10 mouse cellular contexts compared by ENCODE assay signal in the genomic region with DNA sequence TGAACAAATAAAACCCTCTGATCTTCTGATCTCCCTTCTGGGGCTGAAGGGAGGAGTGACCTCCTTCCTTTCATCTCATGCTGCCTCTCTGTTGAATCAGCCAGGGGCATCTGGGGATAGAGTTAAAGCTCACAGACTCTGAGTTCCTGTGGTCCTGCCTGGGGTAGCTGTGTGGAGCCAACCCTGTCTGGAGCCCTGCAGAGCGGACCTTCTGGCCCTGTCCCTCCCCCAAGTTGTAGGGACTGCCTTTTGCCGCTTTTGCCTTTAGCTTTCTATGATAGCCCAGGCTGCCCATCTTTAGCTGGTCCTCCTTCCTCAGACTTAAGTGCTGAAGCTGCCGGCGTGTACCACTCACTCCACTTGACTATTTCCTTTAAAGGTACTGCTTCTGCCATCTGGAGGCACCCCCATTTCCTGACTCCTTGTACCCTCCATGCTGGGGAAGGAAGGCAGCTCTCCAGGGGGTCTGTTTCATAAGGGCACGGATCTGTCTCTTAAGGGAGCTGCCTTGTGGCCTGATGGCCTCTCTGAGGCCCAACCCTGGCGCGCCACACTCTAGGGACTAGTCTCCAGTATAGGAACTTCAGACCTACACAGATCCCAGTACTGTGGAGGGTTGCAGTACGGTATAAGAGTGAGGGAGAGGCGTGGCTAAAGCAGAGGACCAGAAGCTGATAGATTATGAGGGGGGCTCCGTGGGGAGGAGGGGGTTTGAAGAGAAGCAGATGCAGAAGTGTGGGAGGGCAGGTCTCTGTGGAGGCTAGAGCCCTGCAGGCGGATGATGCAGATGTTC.
A peak's percentile ranks its signal among the peaks of the same experiment; 100 is the strongest.
DNase-seq lines count a peak whose midpoint lies in the region; ATAC-seq lines count a peak whose summit lies in the region.
"Had no signal": no experiment of that assay in that cellular context is flagged by ENCODE, and none has a peak within 500 bp of the region (broad histone marks: within the 10 kb centered on the region; RNA-seq: fewer than 3 reads in every experiment).

No protein-coding gene starts in this region.

- H3K4me2 ChIP-seq in hindbrain, embryonic 15.5 days, result no peak overlapping the region
- no peak overlapping the region for H3K4me2 ChIP-seq in limb, embryonic 13.5 days (replicated peaks)
- H3K4me2 ChIP-seq: hindbrain, embryonic 13.5 days; lung, embryonic 15.5 days had no signal

- DNase-seq in hindbrain, embryonic 10.5 days (ENCODE audit: low spot score), result no peak
- peak; percentile 9 for DNase-seq in ZHBTc4 (ENCODE audit: low read depth, low spot score)
- DNase-seq in cerebellum, adult 9-11 months, result peak; percentile 50
- no peak for DNase-seq in adrenal gland, adult 8-10 months
- no peak for DNase-seq in heart, postnatal 14 days
- DNase-seq in lung, postnatal 4 days, result no peak

- H3K36me3 ChIP-seq in hindbrain, embryonic 15.5 days, result no peaks in the 10 kb centered on the region
- H3K36me3 ChIP-seq in hindbrain, embryonic 10.5 days, result no peaks in the 10 kb centered on the region
- no peaks in the 10 kb centered on the region for H3K36me3 ChIP-seq in limb, embryonic 13.5 days
- H3K36me3 ChIP-seq: hindbrain, embryonic 13.5 days; lung, embryonic 15.5 days had no signal

- H3K27ac ChIP-seq in hindbrain, embryonic 15.5 days (replicated peaks), result no peak overlapping the region
- H3K27ac ChIP-seq in hindbrain, embryonic 10.5 days, result no peak overlapping the region; the same call in 1 of the 2 replicates
- H3K27ac ChIP-seq in limb, embryonic 13.5 days, result 0 out of 2 replicates have a peak overlapping the region, but pooled peaks have one; percentile 22
- H3K27ac ChIP-seq: hindbrain, embryonic 13.5 days had no signal

- no peaks in the 10 kb centered on the region for H3K27me3 ChIP-seq in hindbrain, embryonic 15.5 days
- H3K27me3 ChIP-seq in hindbrain, embryonic 10.5 days (ENCODE audit: insufficient read depth, poor library complexity, severe bottlenecking), result no peaks in the 10 kb centered on the region
- H3K27me3 ChIP-seq in limb, embryonic 13.5 days, result no peaks in the 10 kb centered on the region
- H3K27me3 ChIP-seq: hindbrain, embryonic 13.5 days; lung, embryonic 15.5 days had no signal

- 69% methylated on average over 11 of the region's 11 CpGs for WGBS in hindbrain, embryonic 15.5 days
- 74% methylated on average over 11 of the region's 11 CpGs for WGBS in hindbrain, embryonic 10.5 days
- WGBS in limb, embryonic 13.5 days, result 59% methylated on average over 11 of the region's 11 CpGs

- H3K9me3 ChIP-seq in hindbrain, embryonic 15.5 days, result no peaks in the 10 kb centered on the region
- H3K9me3 ChIP-seq in hindbrain, embryonic 10.5 days, result no peaks in the 10 kb centered on the region
- no peaks in the 10 kb centered on the region for H3K9me3 ChIP-seq in limb, embryonic 13.5 days
- H3K9me3 ChIP-seq: hindbrain, embryonic 13.5 days; lung, embryonic 15.5 days had no signal

- 0 out of 2 replicates have a peak, but pooled peaks have one; percentile 31 for ATAC-seq in hindbrain, embryonic 15.5 days (ENCODE audit: low FRiP score, low read depth)
- no peak for ATAC-seq in limb, embryonic 13.5 days (ENCODE audit: low FRiP score, low read depth)

- intact Hi-C loops in heart, postnatal 14 days (cut with DNase I), result loop anchor here (1.0 to 5.0 kb wide), 2 partner anchors 74 to 151 kb away; no protein-coding TSS in a partner anchor

- no peak overlapping the region for H3K9ac ChIP-seq in hindbrain, embryonic 15.5 days
- H3K9ac ChIP-seq in limb, embryonic 13.5 days, result no peak overlapping the region
- H3K9ac ChIP-seq: hindbrain, embryonic 13.5 days; lung, embryonic 15.5 days had no signal

- peaks cover 10% of the 10 kb centered on the region for H3K4me1 ChIP-seq in hindbrain, embryonic 15.5 days (replicated peaks)
- peaks cover 4% of the 10 kb centered on the region; the same call in 1 of the 2 replicates for H3K4me1 ChIP-seq in hindbrain, embryonic 10.5 days (replicated peaks)
- H3K4me1 ChIP-seq in limb, embryonic 13.5 days, result peaks cover 19% of the 10 kb centered on the region

- no peak overlapping the region for H3K4me3 ChIP-seq in hindbrain, embryonic 15.5 days
- H3K4me3 ChIP-seq in hindbrain, embryonic 10.5 days, result no peak overlapping the region
- H3K4me3 ChIP-seq in limb, embryonic 13.5 days, result no peak overlapping the region
- H3K4me3 ChIP-seq: hindbrain, embryonic 13.5 days; lung, embryonic 15.5 days had no signal

Comparison
In these comparisons a context has a peak if more than half of its experiments do, and no peak if none do; other contexts are left out.
1. DNase-seq: peak in ZHBTc4 (single experiment) and cerebellum, adult 9-11 months (single experiment); none in hindbrain, embryonic 10.5 days (single experiment), adrenal gland, adult 8-10 months (single experiment), heart, postnatal 14 days (0 of 2) and lung, postnatal 4 days (0 of 2).